Mouse (Mus musculus): ENCODE data around the gene Asap2. TPM values are rescaled to one million over a fixed set of nuclear protein-coding genes. Genes with fewer than 3 reads are reported as not detected.
A peak's percentile ranks its signal among the peaks of the same experiment; 100 is the strongest.
"Not testable (repeated sequence)": the region's sequence is repeated elsewhere in the genome, so short reads cannot be mapped to it uniquely, and the experiment has no call there.

The Asap2 gene
- 7.6 and 8.9 TPM in 2 replicates for polyA plus RNA-seq (2015; fragmentation: Nextera tagmentation; extraction: Ambion mirVana)

GRCm38 (mm10) chr12:20990132-20990531 is at the start of gene Asap2:
Gene Asap2, plus strand, starts transcription at chr12:20990459.
- peak within 1 kb of the TSS; percentile 47 for H3K4me2 ChIP-seq
- not testable (repeated sequence) for ATAC-seq (ENCODE audit: insufficient read depth, low FRiP score, low read depth)

GRCm38 (mm10) chr12:20947051-20947997 is 42.9 kb upstream of the Asap2 start:
- H3K4me1 ChIP-seq; H3K9me3 ChIP-seq; H3K9ac ChIP-seq; H3K4me2 ChIP-seq; H3K4me3 ChIP-seq (replicated peaks); ATAC-seq (ENCODE audit: insufficient read depth, low FRiP score, low read depth); H3K27ac ChIP-seq; H3K36me3 ChIP-seq; H3K27me3 ChIP-seq (replicated peaks): not testable (repeated sequence)
- WGBS: 68% methylated on average over 9 of the region's 9 CpGs

More at GRCm38 (mm10) chr12:20990132-20990531, at the start of gene Asap2:
- H3K36me3 ChIP-seq; H3K9ac ChIP-seq; H3K9me3 ChIP-seq; H3K4me1 ChIP-seq; H3K27me3 ChIP-seq (replicated peaks); H3K27ac ChIP-seq: not testable (repeated sequence)
- 0% methylated on average over 20 of the region's 38 CpGs for WGBS
- H3K4me3 ChIP-seq (replicated peaks): peak within 1 kb of the TSS; percentile 48

GRCm38 (mm10) chr12:20990579-20990978 is 320 bp downstream of the Asap2 start:
- H3K4me1 ChIP-seq; H3K9ac ChIP-seq; H3K27ac ChIP-seq; ATAC-seq (ENCODE audit: insufficient read depth, low FRiP score, low read depth); H3K27me3 ChIP-seq (replicated peaks); H3K36me3 ChIP-seq; H3K9me3 ChIP-seq: not testable (repeated sequence)
- peak overlapping the region; percentile 47 for H3K4me2 ChIP-seq
- H3K4me3 ChIP-seq (replicated peaks): peak overlapping the region; percentile 48
- under 1% methylated on average over 48 of the region's 52 CpGs for WGBS

GRCm38 (mm10) chr12:21030875-21031274 is 40.6 kb downstream of the Asap2 start:
- not testable (repeated sequence) for H3K9me3 ChIP-seq; H3K27me3 ChIP-seq (replicated peaks); H3K4me2 ChIP-seq; H3K4me1 ChIP-seq; H3K27ac ChIP-seq; H3K4me3 ChIP-seq (replicated peaks); H3K9ac ChIP-seq; ATAC-seq (ENCODE audit: insufficient read depth, low FRiP score, low read depth); H3K36me3 ChIP-seq
- 56% methylated on average over 6 of the region's 6 CpGs for WGBS

- H3K9me3 ChIP-seq; H3K4me2 ChIP-seq; H3K9ac ChIP-seq; H3K27me3 ChIP-seq (replicated peaks); ATAC-seq (ENCODE audit: insufficient read depth, low FRiP score, low read depth); H3K27ac ChIP-seq; H3K36me3 ChIP-seq; H3K4me1 ChIP-seq; H3K4me3 ChIP-seq (replicated peaks): not testable (repeated sequence)
- 93% methylated on average over 9 of the region's 9 CpGs for WGBS
These were observed 56.5 kb downstream of the Asap2 start for GRCm38 (mm10) chr12:21046716-21047115.

GRCm38 (mm10) chr12:21075731-21076130 is 85.5 kb downstream of the Asap2 start:
- WGBS: 26% methylated on average over 4 of the region's 4 CpGs
- H3K9ac ChIP-seq; H3K4me3 ChIP-seq (replicated peaks); H3K36me3 ChIP-seq; H3K9me3 ChIP-seq; ATAC-seq (ENCODE audit: insufficient read depth, low FRiP score, low read depth); H3K27me3 ChIP-seq (replicated peaks); H3K4me2 ChIP-seq; H3K27ac ChIP-seq; H3K4me1 ChIP-seq: not testable (repeated sequence)

- H3K9me3 ChIP-seq: not testable (repeated sequence)
- 29% methylated on average over 1 of the region's 1 CpGs for WGBS
These were observed 99.9 kb downstream of the Asap2 start for GRCm38 (mm10) chr12:21090168-21090567.

GRCm38 (mm10) chr12:21092446-21092845 is 102.2 kb downstream of the Asap2 start:
- H3K36me3 ChIP-seq; H3K4me3 ChIP-seq (replicated peaks); ATAC-seq (ENCODE audit: insufficient read depth, low FRiP score, low read depth); H3K27me3 ChIP-seq (replicated peaks); H3K9ac ChIP-seq; H3K4me1 ChIP-seq; H3K4me2 ChIP-seq; H3K27ac ChIP-seq; H3K9me3 ChIP-seq: not testable (repeated sequence)
- WGBS: 71% methylated on average over 1 of the region's 1 CpGs

More at GRCm38 (mm10) chr12:21090168-21090567, 99.9 kb downstream of the Asap2 start:
- H3K36me3 ChIP-seq; H3K27me3 ChIP-seq (replicated peaks); ATAC-seq (ENCODE audit: insufficient read depth, low FRiP score, low read depth); H3K9ac ChIP-seq; H3K4me3 ChIP-seq (replicated peaks); H3K4me1 ChIP-seq; H3K27ac ChIP-seq; H3K4me2 ChIP-seq: not testable (repeated sequence)

GRCm38 (mm10) chr12:21097806-21098325 is 107.6 kb downstream of the Asap2 start:
- ATAC-seq (ENCODE audit: insufficient read depth, low FRiP score, low read depth); H3K27me3 ChIP-seq (replicated peaks); H3K36me3 ChIP-seq; H3K4me1 ChIP-seq; H3K27ac ChIP-seq; H3K9ac ChIP-seq; H3K4me3 ChIP-seq (replicated peaks); H3K9me3 ChIP-seq; H3K4me2 ChIP-seq: not testable (repeated sequence)
- 37% methylated on average over 3 of the region's 3 CpGs for WGBS

GRCm38 (mm10) chr12:21111116-21111475 is 120.8 kb downstream of the Asap2 start:
- 4% methylated on average over 8 of the region's 8 CpGs for WGBS
- peak; percentile 65 for ATAC-seq (ENCODE audit: insufficient read depth, low FRiP score, low read depth)

GRCm38 (mm10) chr12:21111476-21112452 is 121.5 kb downstream of the Asap2 start:
- no peaks in the 10 kb centered on the region for H3K9me3 ChIP-seq
- peak overlapping the region; percentile 88 for H3K4me3 ChIP-seq (replicated peaks)
- no peaks in the 10 kb centered on the region for H3K27me3 ChIP-seq (replicated peaks)
- no peaks in the 10 kb centered on the region for H3K36me3 ChIP-seq
- 0 out of 2 replicates have a peak, but pooled peaks cover 6% of the 10 kb centered on the region for H3K4me1 ChIP-seq
- ATAC-seq (ENCODE audit: insufficient read depth, low FRiP score, low read depth): peak; percentile 99
- H3K4me2 ChIP-seq: peak overlapping the region; percentile 89
- peak overlapping the region; percentile 81 for H3K9ac ChIP-seq
- WGBS: under 1% methylated on average over 106 of the region's 118 CpGs
- peak overlapping the region; percentile 71 for H3K27ac ChIP-seq

More at GRCm38 (mm10) chr12:21111116-21111475, 120.8 kb downstream of the Asap2 start:
- H3K27me3 ChIP-seq (replicated peaks); H3K4me1 ChIP-seq; H3K9ac ChIP-seq; H3K27ac ChIP-seq; H3K9me3 ChIP-seq; H3K36me3 ChIP-seq: not testable (repeated sequence)
- H3K4me3 ChIP-seq (replicated peaks): peak overlapping the region; percentile 88
- H3K4me2 ChIP-seq: peak overlapping the region; percentile 89
